Mouse (Mus musculus): ENCODE data around the gene Opn3.

GRCm38 (mm10) chr1:175725771-175726170 lies 33.2 kb upstream of the Opn3 start:
- TF ChIP-seq USF1 (IDR thresholded peaks at IDR 0.05; ENCODE audit: low read depth, low read length) (no peak), CTCF (conservative IDR thresholded peaks at IDR 0.05 in 1 of 2, IDR thresholded peaks at IDR 0.05 in 1 of 2; ENCODE audit: low read depth in 2 of 2, low read length in 2 of 2) (no peak), POLR2A (IDR thresholded peaks at IDR 0.05; ENCODE audit: low read depth, low read length) (no peak), HCFC1 (IDR thresholded peaks at IDR 0.05; ENCODE audit: low read depth, low read length) (no peak), SMC3 (IDR thresholded peaks at IDR 0.05; ENCODE audit: low read depth, low read length) (no peak)

Measured in CH12.LX (cell line).